Mouse (Mus musculus) heart, postnatal 0 days (tissue): ENCODE measurements at regions not wholly inside any gene's neighbourhood (a gene's known extent, or its start where the extent isn't known, plus 50 kb on each side); places are given as distances from the start of the nearest gene placed in this dataset.

Source experiments
- ATAC-seq: fragments of 200-750 bp; cut with Nextera tagmentation; 2 replicates; pipeline ENCODE4 v1.8.0; 2017; ENCODE audit warnings: low read depth, moderate number of reproducible peaks, moderate library complexity; ENCODE audit not compliant: insufficient read depth
- DNase-seq: peaks from one replicate; pipeline ENCODE4 v3.0.0-alpha.2; 2016; ENCODE audit warnings: low spot score
- H3K27ac ChIP-seq: fragments of 300-500 bp; sonication (generic); 2 replicates; pipeline ENCODE4 v1.5.1; 2014; ENCODE audit warnings: low read depth, mild to moderate bottlenecking
- H3K27me3 ChIP-seq: fragments of 300-500 bp; sonication (generic); 2 replicates; pipeline ENCODE4 v1.6.1; 2014; ENCODE audit warnings: low read length, mixed read lengths; ENCODE audit not compliant: control insufficient read depth, insufficient read depth
- H3K36me3 ChIP-seq: fragments of 300-500 bp; sonication (generic); replicated peaks from 2 replicates; pipeline ENCODE4 v1.6.1; 2014; ENCODE audit warnings: low read length, mixed read lengths; ENCODE audit not compliant: control insufficient read depth, insufficient read depth
- H3K4me1 ChIP-seq: fragments of 300-500 bp; sonication (generic); 2 replicates; pipeline ENCODE4 v1.6.1; 2014; ENCODE audit warnings: antibody characterized with exemption; ENCODE audit not compliant: control insufficient read depth, insufficient read depth
- H3K4me2 ChIP-seq: fragments of 300-500 bp; sonication (generic); 2 replicates; pipeline ENCODE4 v1.6.1; 2014; ENCODE audit warnings: low read depth, mild to moderate bottlenecking, low read length, moderate library complexity
- H3K4me3 ChIP-seq: fragments of 300-500 bp; sonication (generic); 2 replicates; pipeline ENCODE4 v1.5.1; 2014; ENCODE audit warnings: low read depth, low read length
- H3K9ac ChIP-seq: fragments of 300-500 bp; sonication (generic); replicated peaks from 2 replicates; pipeline ENCODE4 v1.6.1; 2014; ENCODE audit warnings: low read depth, low read length, mixed read lengths
- H3K9me3 ChIP-seq: fragments of 300-500 bp; sonication (generic); replicated peaks from 2 replicates; pipeline ENCODE4 v1.6.1; 2016; ENCODE audit warnings: low read length; ENCODE audit not compliant: control insufficient read depth
- CTCF ChIP-seq: IDR thresholded peaks from 2 replicates; pipeline ENCODE4 v1.5.1; 2016; ENCODE audit warnings: antibody characterized with exemption, control low read depth, low read depth
- EP300 ChIP-seq: IDR thresholded peaks from 2 replicates; pipeline ENCODE4 v1.6.1; 2016; ENCODE audit warnings: antibody characterized with exemption, low read depth
- WGBS: fragments of 180-500 bp; shearing (Covaris S2); extraction: QIAGEN DNeasy Blood & Tissue Kit; methylation state at CpG from one replicate; pipeline ENCODE4 v1.1.7; 2014; 5-methylcytosine and 5-hydroxymethylcytosine counted together

DNA sequence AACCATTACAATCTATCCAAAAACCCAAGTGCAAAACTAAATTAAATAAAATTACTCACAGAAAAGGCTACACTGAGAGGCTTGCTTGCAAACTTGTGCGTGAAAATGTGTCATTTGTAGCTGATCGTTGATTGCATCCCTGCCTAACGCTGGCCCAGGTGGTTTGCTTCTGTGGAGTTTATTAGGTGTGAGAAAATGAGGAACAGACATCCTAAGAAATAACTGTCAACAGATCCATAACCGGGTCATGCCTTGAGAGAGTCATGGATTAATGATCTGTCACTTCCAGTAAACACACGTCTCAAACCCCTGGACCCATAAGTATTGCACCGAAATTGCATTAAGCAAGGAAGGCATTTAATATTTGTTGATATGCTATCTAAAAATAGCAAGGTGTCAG is 73.4 kb upstream of the Tmem18 start:
- Histone ChIP-seq H3K4me1 (no peaks in the 10 kb centered on the region), H3K36me3 (no peaks in the 10 kb centered on the region), H3K4me3 (no peak overlapping the region), H3K27ac (no peak overlapping the region), H3K9me3 (no peaks in the 10 kb centered on the region), H3K27me3 (no peaks in the 10 kb centered on the region), H3K9ac (no peak overlapping the region), H3K4me2 (no peak overlapping the region)
- no peak for TF ChIP-seq EP300
- no peak for TF ChIP-seq CTCF
- ATAC-seq (no peak), DNase-seq (no peak)
- 47% methylated on average over 6 of the region's 6 CpGs for WGBS

DNA sequence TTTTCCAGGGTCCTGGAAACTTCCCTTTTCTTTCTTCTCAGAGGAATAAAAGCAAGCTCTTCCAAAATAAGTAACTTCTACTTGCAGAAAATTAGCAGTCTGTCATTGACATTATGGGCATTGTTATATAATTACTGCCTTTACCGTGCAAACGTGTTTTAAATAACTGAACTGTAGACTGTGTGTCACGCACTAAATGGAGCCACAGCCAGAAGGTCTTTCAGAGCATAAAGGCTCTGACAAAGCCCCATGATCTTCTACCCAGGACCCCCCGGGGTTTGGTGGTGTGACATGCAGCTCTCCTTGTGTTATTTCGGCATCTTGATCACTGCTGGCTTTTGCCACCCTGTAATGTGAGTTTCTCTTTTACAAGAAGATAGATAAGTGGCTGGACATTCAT is 100.9 kb upstream of the Tmem18 start:
- no peak overlapping the region for H3K9ac ChIP-seq
- no peak for TF ChIP-seq CTCF
- TF ChIP-seq EP300 = no peak
- H3K4me3 ChIP-seq = no peak overlapping the region
- 76% methylated on average over 5 of the region's 5 CpGs for WGBS
- no peaks in the 10 kb centered on the region for H3K4me1 ChIP-seq
- no peak overlapping the region for H3K27ac ChIP-seq
- H3K4me2 ChIP-seq = no peak overlapping the region
- DNase-seq (no peak), ATAC-seq (no peak)
- H3K27me3 ChIP-seq = no peaks in the 10 kb centered on the region
- H3K36me3 ChIP-seq = no peaks in the 10 kb centered on the region
- no peaks in the 10 kb centered on the region for H3K9me3 ChIP-seq

DNA sequence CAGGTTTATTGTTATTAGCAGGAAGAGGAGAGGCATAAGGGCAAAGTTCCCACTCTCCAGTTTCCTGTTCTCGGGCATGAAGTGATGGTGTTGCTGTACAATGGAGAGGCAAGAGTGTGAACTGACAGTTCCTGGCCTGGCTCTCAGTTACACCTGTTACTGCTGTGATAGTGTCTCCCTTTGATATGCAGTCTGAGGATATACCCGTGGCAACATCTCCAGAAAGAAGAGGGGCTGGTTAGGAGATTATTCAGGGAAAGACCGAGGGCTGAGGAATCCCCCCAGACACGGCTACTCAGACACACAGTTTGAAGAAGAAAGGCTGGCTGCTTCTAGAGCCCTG is 100.3 kb upstream of the Sntg2 start:
- no peak for ATAC-seq
- Histone ChIP-seq H3K27me3 (no peaks in the 10 kb centered on the region), H3K27ac (no peak overlapping the region), H3K9me3 (no peaks in the 10 kb centered on the region), H3K4me2 (no peak overlapping the region), H3K36me3 (no peaks in the 10 kb centered on the region), H3K4me1 (no peaks in the 10 kb centered on the region), H3K9ac (no peak overlapping the region), H3K4me3 (no peak overlapping the region)
- DNase-seq = no peak
- WGBS = 29% methylated on average over 4 of the region's 4 CpGs
- TF ChIP-seq CTCF (no peak), EP300 (no peak)

DNA sequence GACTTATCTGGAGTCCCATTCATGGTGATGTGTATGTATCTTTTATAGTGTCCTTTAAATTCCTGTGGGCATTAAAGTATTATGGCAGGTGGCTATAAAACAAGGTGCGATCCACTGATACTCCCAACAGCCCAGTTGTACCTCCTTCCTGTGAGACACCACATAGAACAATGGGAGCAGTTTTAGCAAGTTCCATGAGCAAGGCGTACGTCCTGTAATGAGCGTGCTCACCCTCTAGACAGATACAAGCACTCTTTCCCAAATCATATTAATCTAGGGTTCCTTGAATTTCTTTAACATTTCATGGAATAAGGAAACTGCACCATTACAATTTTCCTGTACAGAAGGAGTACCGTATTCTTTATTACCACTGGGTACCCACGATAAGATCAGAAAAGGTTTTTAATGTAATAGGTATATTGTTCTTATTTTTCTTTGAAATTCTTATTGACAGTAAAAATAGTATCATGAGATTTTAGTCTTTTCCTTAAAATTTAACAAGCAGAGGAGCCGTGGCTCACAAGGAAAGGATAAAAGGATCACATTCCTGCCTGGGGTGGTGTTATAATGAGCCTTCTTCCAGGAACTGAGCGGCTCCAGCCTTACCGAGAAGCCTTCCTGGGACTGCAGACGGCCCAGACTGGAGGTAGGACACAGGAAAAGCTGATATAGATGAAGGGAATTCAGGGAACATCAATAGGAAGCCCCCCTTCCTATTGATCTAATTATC is 99.7 kb upstream of the Sntg2 start:
- Histone ChIP-seq H3K27ac (no peak overlapping the region), H3K4me2 (no peak overlapping the region), H3K4me1 (no peaks in the 10 kb centered on the region), H3K9ac (no peak overlapping the region), H3K9me3 (no peaks in the 10 kb centered on the region), H3K27me3 (no peaks in the 10 kb centered on the region), H3K4me3 (no peak overlapping the region), H3K36me3 (no peaks in the 10 kb centered on the region)
- 66% methylated on average over 10 of the region's 10 CpGs for WGBS
- DNase-seq (no peak), ATAC-seq (no peak)
- no peak for TF ChIP-seq CTCF
- TF ChIP-seq EP300 = no peak

DNA sequence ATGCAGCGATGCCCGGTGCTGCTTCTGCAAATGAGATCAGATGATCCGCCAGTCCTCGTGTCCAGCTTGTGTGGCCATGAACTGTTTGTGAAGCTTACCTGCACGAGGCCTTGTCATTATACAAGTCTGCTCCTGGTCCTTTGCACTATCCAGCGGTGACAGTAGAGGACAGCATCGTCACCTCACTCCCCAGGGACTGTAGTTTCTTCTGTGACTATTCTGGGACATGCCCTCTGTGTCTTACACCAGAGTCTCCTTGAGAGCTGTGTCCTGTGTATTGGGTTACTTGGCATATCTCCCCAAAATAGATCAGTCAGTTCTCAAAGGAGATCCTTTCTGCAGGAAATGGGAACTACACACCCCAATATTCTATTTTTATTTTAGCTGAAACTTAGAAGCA is 94.0 kb upstream of the Sntg2 start:
- no peaks in the 10 kb centered on the region for H3K9me3 ChIP-seq
- no peak overlapping the region for H3K9ac ChIP-seq
- no peaks in the 10 kb centered on the region for H3K27me3 ChIP-seq
- ATAC-seq (peak; percentile 51; the same call in 1 of the 2 replicates), DNase-seq (peak; percentile 26)
- TF ChIP-seq CTCF (peak; percentile 27; the same call in 1 of the 2 replicates), EP300 (no peak)
- 33% methylated on average over 7 of the region's 7 CpGs for WGBS
- H3K4me2 ChIP-seq = no peak overlapping the region
- no peaks in the 10 kb centered on the region for H3K4me1 ChIP-seq
- no peak overlapping the region for H3K4me3 ChIP-seq
- no peak overlapping the region for H3K27ac ChIP-seq
- no peaks in the 10 kb centered on the region for H3K36me3 ChIP-seq

DNA sequence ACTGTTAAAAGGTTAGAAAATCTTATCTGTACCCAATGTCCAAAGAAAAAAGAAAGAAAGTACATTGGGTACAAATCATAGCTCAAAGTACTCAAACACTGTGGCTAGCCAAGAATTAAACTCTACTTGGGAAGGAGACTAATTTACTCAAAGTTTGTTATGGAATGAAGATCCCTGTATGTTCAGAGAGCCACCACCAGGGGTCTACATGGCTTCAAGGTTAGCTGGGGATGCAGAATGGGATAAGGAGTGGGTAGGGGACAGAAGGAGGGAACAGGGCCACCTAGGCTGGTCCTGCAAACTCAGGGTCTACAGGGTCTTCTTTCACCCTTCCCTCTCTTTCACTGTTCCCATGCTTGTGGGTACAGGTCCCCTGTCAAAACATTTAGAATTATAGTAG is 77.4 kb upstream of the Sntg2 start:
- TF ChIP-seq CTCF = peak; percentile 50
- TF ChIP-seq EP300 = no peak
- H3K4me1 ChIP-seq = no peaks in the 10 kb centered on the region

More for the DNA sequence above, 77.4 kb upstream of the Sntg2 start:
- Histone ChIP-seq H3K4me2 (no peak overlapping the region), H3K9ac (no peak overlapping the region), H3K27ac (no peak overlapping the region), H3K9me3 (no peaks in the 10 kb centered on the region), H3K36me3 (no peaks in the 10 kb centered on the region), H3K4me3 (no peak overlapping the region), H3K27me3 (no peaks in the 10 kb centered on the region)
- no peak for DNase-seq
- no peak for ATAC-seq
